Mouse (Mus musculus) WW6 (cell line): ENCODE measurements around the gene Wscd1.

Source experiments
- DNase-seq: peaks from one replicate; pipeline ENCODE4 v3.0.0-alpha.2; 2013; ENCODE audit warnings: low read depth, low spot score

The Wscd1 gene

GRCm38 (mm10) chr11:71822031-71822430 is 72.3 kb downstream of the Wscd1 start:
- no peak for DNase-seq

- DNase-seq: no peak
Measured at GRCm38 (mm10) chr11:71824971-71825370, 75.3 kb downstream of the Wscd1 start.
